Mouse (Mus musculus): Measurements from ENCODE around the gene Scimp.

DNA sequence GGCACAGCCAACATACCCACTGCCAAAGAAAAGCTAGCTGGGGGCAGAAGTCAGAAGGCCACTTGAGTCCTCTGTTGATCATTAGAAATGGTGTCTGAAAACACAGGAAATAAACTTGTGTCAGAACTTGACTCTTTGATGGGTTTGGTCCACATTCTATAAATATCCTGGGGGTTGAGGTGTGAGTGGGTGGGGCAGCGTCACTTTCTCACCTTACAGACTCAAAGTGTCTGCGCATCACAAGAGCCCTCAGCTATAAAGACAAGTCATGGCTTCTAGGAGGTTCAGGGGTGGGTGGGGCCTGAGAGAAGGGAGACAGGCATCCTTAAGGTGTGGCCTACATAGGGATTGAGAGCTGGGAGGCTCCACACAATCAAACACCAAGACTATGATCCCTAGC is 22.0 kb downstream of the Scimp start:
- TF ChIP-seq CTCF (IDR thresholded peaks at IDR 0.05; ENCODE audit: insufficient read depth, low read length) (no peak), POLR2A (IDR thresholded peaks at IDR 0.05; ENCODE audit: borderline replicate concordance, extremely low read depth, low read depth, low read length) (no peak)

All from lung, adult 2 months (tissue).